Mouse (Mus musculus) ES-E14 (cell line): Measurements from ENCODE around the gene Tubgcp6. TPM values are rescaled to one million over a fixed set of nuclear protein-coding genes. Genes with fewer than 3 reads are reported as not detected.

Experiments used
- DNase-seq: peaks from one replicate; pipeline ENCODE4 v3.0.0-alpha.2; 2013; ENCODE audit warnings: low read depth, low spot score
- H3K27ac ChIP-seq: 2 replicates; pipeline ENCODE4 v1.5.1; 2012; ENCODE audit warnings: low read depth, mild to moderate bottlenecking, low read length, moderate library complexity, mixed read lengths; ENCODE audit not compliant: poor library complexity, insufficient read depth, severe bottlenecking
- H3K36me3 ChIP-seq: 2 replicates; pipeline ENCODE4 v1.6.1; 2012; ENCODE audit warnings: mild to moderate bottlenecking, low read length, moderate library complexity, mixed read lengths; ENCODE audit not compliant: control insufficient read depth, poor library complexity, insufficient read depth, severe bottlenecking
- H3K4me1 ChIP-seq, 2 experiments: fragments of 150-350 bp in 1 of 2; sonication (generic) in 1 of 2; 2 replicates each; pipeline ENCODE4 v1.6.1; 2012; ENCODE audit warnings: low read length in 2 of 2, mild to moderate bottlenecking in 1 of 2, mixed read lengths in 1 of 2; ENCODE audit not compliant: control insufficient read depth in 2 of 2, insufficient read depth in 2 of 2, poor library complexity in 1 of 2
- H3K4me3 ChIP-seq, 2 experiments: fragments of 150-350 bp in 1 of 2; sonication (generic) in 1 of 2; 2 replicates each; pipeline ENCODE4 v1.5.1; 2012; ENCODE audit warnings: low read length in 2 of 2, low read depth in 1 of 2, mild to moderate bottlenecking in 1 of 2, mixed read lengths in 1 of 2; ENCODE audit not compliant: insufficient read depth in 1 of 2, poor library complexity in 1 of 2, severe bottlenecking in 1 of 2
- H3K9ac ChIP-seq: 2 replicates; pipeline ENCODE4 v1.6.1; 2012; ENCODE audit warnings: low read depth, mild to moderate bottlenecking, low read length, mixed read lengths; ENCODE audit not compliant: poor library complexity, insufficient read depth, severe bottlenecking
- H3K9me3 ChIP-seq: fragments of 150-350 bp; sonication (generic); 2 replicates; pipeline ENCODE4 v1.6.1; 2012; ENCODE audit warnings: low read depth, mild to moderate bottlenecking, low read length; ENCODE audit not compliant: control insufficient read depth, insufficient read depth
- CHD2 ChIP-seq: IDR thresholded peaks from 2 replicates; pipeline ENCODE4 v1.6.1; 2014; ENCODE audit warnings: mild to moderate bottlenecking, low read depth, low read length, inconsistent platforms
- HCFC1 ChIP-seq: IDR thresholded peaks from 2 replicates; pipeline ENCODE4 v1.6.1; 2012; ENCODE audit warnings: low read length, inconsistent platforms, borderline replicate concordance; ENCODE audit not compliant: insufficient read depth
- MAFK ChIP-seq: IDR thresholded peaks from 2 replicates; pipeline ENCODE4 v1.6.1; 2014; ENCODE audit warnings: mild to moderate bottlenecking, low read depth, low read length, inconsistent platforms; ENCODE audit not compliant: insufficient read depth
- ZC3H11A ChIP-seq: IDR thresholded peaks from 2 replicates; pipeline ENCODE4 v1.6.1; 2012; ENCODE audit warnings: low read depth, mild to moderate bottlenecking, inconsistent platforms, low read length, borderline replicate concordance
- ZNF384 ChIP-seq: IDR thresholded peaks from 2 replicates; pipeline ENCODE4 v1.6.1; 2012; ENCODE audit warnings: low read depth, low read length, inconsistent platforms
- in situ Hi-C, 2 experiments: fragments of 600-800 bp; cut with MboI; formaldehyde crosslinking; loops; one replicate each; pipeline ENCODE4 v1.15.1; 2025; ENCODE audit warnings: low sequenced_read_pairs in 2 of 2, inconsistent platforms in 1 of 2; ENCODE audit not compliant: unreplicated experiment in 2 of 2
- total RNA-seq: library from RNA; depleted of rRNA; stranded (reverse); fragments of 300-350 nt; gene quantifications from 2 replicates; pipeline ENCODE4 v1.2.3, GENCODE M21; 2012

The Tubgcp6 gene
- total RNA-seq, 1 experiment, result 37.3 TPM

- H3K36me3 ChIP-seq, result peaks cover 6% of the 10 kb centered on the region; the same call in 1 of the 2 replicates
- H3K9me3 ChIP-seq, result no peaks in the 10 kb centered on the region
- in situ Hi-C loops, result no loop called here
- H3K4me1 ChIP-seq, result peaks cover 0 to 6% of the 10 kb centered on the region in 2 experiments; a peak in 1 of 4 replicates
- no peak for TF ChIP-seq ZNF384
- TF ChIP-seq HCFC1, result no peak
- no peak for TF ChIP-seq CHD2
- no peak for TF ChIP-seq ZC3H11A
- no peak for TF ChIP-seq MAFK
- no peak for DNase-seq
- no peak overlapping the region for H3K4me3 ChIP-seq
- no peak overlapping the region for H3K9ac ChIP-seq
- H3K27ac ChIP-seq, result no peak overlapping the region
These were observed 7.3 kb upstream of the Tubgcp6 start for GRCm38 (mm10) chr15:89130245-89130644.

- Histone ChIP-seq H3K9me3 (no peaks in the 10 kb centered on the region), H3K4me3 (peak within 1 kb of the TSS; percentile 57 to 82), H3K36me3 (peaks cover 6% of the 10 kb centered on the region; the same call in 1 of the 2 replicates), H3K4me1 (peaks cover 0 to 6% of the 10 kb centered on the region in 2 experiments; a peak in 1 of 4 replicates), H3K27ac (0 out of 2 replicates have a peak within 1 kb of the TSS, but pooled peaks have one; percentile 14), H3K9ac (peak within 1 kb of the TSS; percentile 74)
- in situ Hi-C loops, result no loop called here
- peak; percentile 69 for DNase-seq
- TF ChIP-seq HCFC1 (peak; percentile 36; the same call in 1 of the 2 replicates), MAFK (no peak), CHD2 (no peak), ZC3H11A (0 out of 2 replicates have a peak, but pooled peaks have one; percentile 42), ZNF384 (no peak)
These were observed 5.8 kb upstream of the Tubgcp6 start, which contains the start of gene Hdac10 for GRCm38 (mm10) chr15:89128382-89129350. TSS of gene Hdac10 (minus strand) at chr15:89128700.

DNA sequence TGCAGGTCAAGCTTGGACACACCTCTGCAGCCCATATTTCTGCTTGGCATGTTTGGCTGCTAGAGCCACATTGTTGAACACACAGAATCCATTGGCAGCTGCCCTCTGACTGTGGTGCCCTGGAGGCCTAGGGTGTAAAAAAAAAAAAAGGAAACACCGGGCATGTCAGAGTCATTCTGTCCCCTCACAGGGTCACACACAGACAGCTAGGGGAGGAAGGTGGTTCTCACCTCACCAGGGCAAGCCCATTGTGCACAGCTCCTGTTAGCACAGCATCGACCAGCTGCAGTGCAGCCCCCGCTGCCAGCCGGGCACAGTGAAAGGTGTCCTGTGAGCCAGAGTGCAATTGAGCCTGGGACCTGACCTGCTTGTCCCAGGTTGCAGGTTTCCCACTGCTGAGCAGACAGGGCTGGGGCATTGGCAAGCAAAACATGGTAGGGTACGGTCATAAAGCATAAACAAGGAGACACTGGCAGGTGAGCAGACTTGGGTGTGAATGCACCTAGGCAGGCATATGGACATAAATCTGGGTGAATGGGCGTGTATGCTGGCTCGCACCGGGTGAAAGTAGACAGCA, 4.5 kb upstream of the Tubgcp6 start:
- no peak for DNase-seq
- TF ChIP-seq CHD2, result no peak
- TF ChIP-seq ZC3H11A, result no peak
- no peak for TF ChIP-seq ZNF384
- no peak for TF ChIP-seq HCFC1
- TF ChIP-seq MAFK, result no peak
- peak overlapping the region in 1 of 2 experiments; percentile 57; a peak in 1 of 4 replicates for H3K4me3 ChIP-seq
- H3K9ac ChIP-seq, result no peak overlapping the region
- no peak overlapping the region for H3K27ac ChIP-seq
- H3K4me1 ChIP-seq, result peaks cover 0 to 6% of the 10 kb centered on the region in 2 experiments; a peak in 1 of 4 replicates
- in situ Hi-C loops, result no loop called here
- H3K9me3 ChIP-seq, result no peaks in the 10 kb centered on the region
- peaks cover 3% of the 10 kb centered on the region; the same call in 1 of the 2 replicates for H3K36me3 ChIP-seq

DNA sequence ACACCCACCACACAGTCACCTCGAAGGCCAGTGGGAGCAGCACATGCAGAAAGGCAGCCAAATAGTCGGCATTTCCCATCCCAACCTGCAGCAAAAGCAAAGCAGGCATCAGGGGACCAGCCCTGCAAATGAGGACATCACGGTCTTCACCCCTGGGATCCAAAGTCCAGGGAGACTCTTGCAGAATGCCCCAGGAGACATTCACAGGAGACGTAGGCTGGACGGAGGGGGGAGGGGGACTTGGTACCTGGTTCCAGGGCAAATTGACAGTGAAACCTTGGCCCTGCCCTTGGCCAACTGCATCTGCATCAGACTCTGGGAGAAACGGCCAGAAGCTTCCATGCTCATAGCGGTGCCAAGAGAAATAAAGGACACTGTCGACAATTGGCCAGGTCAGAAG, 3.7 kb upstream of the Tubgcp6 start:
- Histone ChIP-seq H3K36me3 (no peaks in the 10 kb centered on the region; the same call in 1 of the 2 replicates), H3K4me1 (peaks cover 0 to 10% of the 10 kb centered on the region in 2 experiments; a peak in 1 of 4 replicates), H3K27ac (no peak overlapping the region), H3K4me3 (no peak overlapping the region), H3K9ac (no peak overlapping the region), H3K9me3 (no peaks in the 10 kb centered on the region)
- TF ChIP-seq ZNF384, result no peak
- TF ChIP-seq CHD2, result no peak
- no peak for TF ChIP-seq HCFC1
- no peak for TF ChIP-seq ZC3H11A
- no peak for TF ChIP-seq MAFK
- no peak for DNase-seq
- in situ Hi-C loops, result no loop called here
